ENCODE assay signal across 26 mouse cellular contexts in the genomic region with DNA sequence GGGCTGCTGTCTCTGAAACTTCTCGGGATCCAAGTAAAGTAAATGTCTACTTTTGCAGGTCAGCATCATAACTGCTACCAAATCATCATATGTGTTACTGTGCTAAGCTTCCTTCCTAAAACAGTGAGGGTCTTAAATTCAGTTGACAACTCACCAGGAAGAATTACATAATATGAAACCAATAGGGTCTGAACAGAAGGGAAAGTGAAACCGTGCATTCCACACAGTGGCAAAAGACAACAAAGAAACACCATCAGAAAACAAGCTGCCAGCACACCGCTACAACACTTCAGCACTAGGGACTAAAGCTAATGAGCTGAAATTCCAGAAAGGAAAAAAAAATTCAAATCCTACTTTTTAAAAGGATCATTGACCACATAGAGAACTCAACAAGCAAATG.
"Had no signal": no experiment of that assay in that cellular context is flagged by ENCODE, and none has a peak within 500 bp of the region (broad histone marks: within the 10 kb centered on the region; RNA-seq: fewer than 3 reads in every experiment).

No protein-coding gene starts in this region.

- H3K9me3 ChIP-seq: heart, embryonic 10.5 days; heart, embryonic 12.5 days; hindbrain, embryonic 12.5 days; intestine, embryonic 15.5 days; limb, embryonic 15.5 days; liver, embryonic 12.5 days had no signal

- DNase-seq: gastrocnemius, postnatal 14 days; gastrocnemius, postnatal 36 days; heart, adult 18-20 months; heart, postnatal 10 days; heart, postnatal 4 days; kidney, adult 18-20 months; kidney, adult 9 months; kidney, postnatal 14 days; kidney, postnatal 36 days; layer of hippocampus, adult 9-11 months; layer of hippocampus, postnatal 36 days; left cerebral cortex, postnatal 4 days had no signal

- ATAC-seq: hindbrain, embryonic 16.5 days; inflammation-experienced regulatory T-cells, adult 6 months; intestine, embryonic 15.5 days; intestine, postnatal 0 days; liver, embryonic 12.5 days had no signal

- H3K27ac ChIP-seq: heart, embryonic 10.5 days; hindbrain, embryonic 10.5 days; hindbrain, embryonic 12.5 days; hindbrain, embryonic 14.5 days; intestine, embryonic 15.5 days; kidney, embryonic 15.5 days; kidney, postnatal 0 days; limb, embryonic 13.5 days; limb, embryonic 15.5 days; liver, embryonic 12.5 days had no signal

- H3K4me2 ChIP-seq: heart, embryonic 12.5 days; hindbrain, embryonic 12.5 days; hindbrain, embryonic 14.5 days; intestine, embryonic 15.5 days; kidney, embryonic 15.5 days; limb, embryonic 13.5 days; limb, embryonic 15.5 days; liver, embryonic 12.5 days had no signal

- H3K9ac ChIP-seq: heart, embryonic 12.5 days; hindbrain, embryonic 12.5 days; hindbrain, embryonic 14.5 days; intestine, embryonic 15.5 days; kidney, embryonic 15.5 days; limb, embryonic 13.5 days; limb, embryonic 15.5 days; liver, embryonic 12.5 days had no signal

- H3K4me3 ChIP-seq: heart, embryonic 10.5 days; heart, embryonic 12.5 days; hindbrain, embryonic 10.5 days; hindbrain, embryonic 12.5 days; intestine, embryonic 15.5 days; kidney, embryonic 15.5 days; limb, embryonic 13.5 days; limb, embryonic 15.5 days; liver, embryonic 12.5 days had no signal

- H3K27me3 ChIP-seq: heart, embryonic 12.5 days; hindbrain, embryonic 12.5 days; intestine, embryonic 15.5 days; kidney, embryonic 15.5 days; limb, embryonic 13.5 days; limb, embryonic 15.5 days; liver, embryonic 12.5 days had no signal

- H3K36me3 ChIP-seq: heart, embryonic 10.5 days; heart, embryonic 12.5 days; hindbrain, embryonic 10.5 days; hindbrain, embryonic 12.5 days; intestine, embryonic 15.5 days; kidney, embryonic 15.5 days; limb, embryonic 13.5 days; limb, embryonic 15.5 days; liver, embryonic 12.5 days had no signal

- H3K4me1 ChIP-seq: heart, embryonic 10.5 days; heart, embryonic 12.5 days; hindbrain, embryonic 10.5 days; hindbrain, embryonic 12.5 days; intestine, embryonic 15.5 days; kidney, embryonic 15.5 days; limb, embryonic 15.5 days; liver, embryonic 12.5 days had no signal
